Mouse (Mus musculus): ENCODE measurements at regions not wholly inside any gene's neighbourhood (a gene's known extent, or its start where the extent isn't known, plus 50 kb on each side); places are given as distances from the start of the nearest gene placed in this dataset.

DNA sequence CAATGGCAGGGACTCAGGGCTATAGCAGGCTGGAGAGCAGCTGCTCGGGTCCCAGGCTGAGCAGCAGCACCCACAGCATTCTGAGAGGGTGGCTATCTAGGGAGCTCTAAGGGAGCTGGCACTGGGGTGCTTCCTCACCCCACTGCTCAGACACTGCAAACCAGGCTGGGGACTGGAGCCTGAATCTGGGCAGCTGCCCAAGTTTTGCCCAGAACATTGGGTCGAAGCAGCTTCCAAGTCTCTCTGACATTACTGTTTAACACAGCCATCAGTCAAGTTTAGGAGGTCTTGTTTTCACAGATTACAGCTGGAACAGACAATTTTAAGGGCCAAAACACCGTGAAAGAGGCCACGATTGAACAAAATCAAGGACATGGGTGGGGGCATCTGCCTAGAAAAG is 96.1 kb upstream of the Tcerg1l start:
- Histone ChIP-seq H3K36me3 (ENCODE audit: control insufficient read depth, insufficient read depth, low read length, poor library complexity, severe bottlenecking) (no peaks in the 10 kb centered on the region), H3K4me1 (ENCODE audit: control insufficient read depth, insufficient read depth, low read length) (no peaks in the 10 kb centered on the region), H3K4me3 (ENCODE audit: low read depth, low read length) (no peak overlapping the region), H3K27ac (ENCODE audit: insufficient read depth, low read length) (no peak overlapping the region), H3K27me3 (ENCODE audit: control insufficient read depth, insufficient read depth, low read length, poor library complexity, severe bottlenecking) (no peaks in the 10 kb centered on the region), H3K9ac (ENCODE audit: low read depth, poor library complexity, severe bottlenecking) (no peak overlapping the region), H3K9me3 (replicated peaks; ENCODE audit: control insufficient read depth, insufficient read depth, low read length, poor library complexity, severe bottlenecking) (peaks cover 6% of the 10 kb centered on the region)
- no peak for TF ChIP-seq CTCF (IDR thresholded peaks at IDR 0.05; ENCODE audit: low read depth, low read length)
- TF ChIP-seq EP300 (IDR thresholded peaks at IDR 0.05; ENCODE audit: insufficient read depth, low read depth, low read length): no peak
- no peak for TF ChIP-seq POLR2A (IDR thresholded peaks at IDR 0.05; ENCODE audit: insufficient read depth, low read length)

DNA sequence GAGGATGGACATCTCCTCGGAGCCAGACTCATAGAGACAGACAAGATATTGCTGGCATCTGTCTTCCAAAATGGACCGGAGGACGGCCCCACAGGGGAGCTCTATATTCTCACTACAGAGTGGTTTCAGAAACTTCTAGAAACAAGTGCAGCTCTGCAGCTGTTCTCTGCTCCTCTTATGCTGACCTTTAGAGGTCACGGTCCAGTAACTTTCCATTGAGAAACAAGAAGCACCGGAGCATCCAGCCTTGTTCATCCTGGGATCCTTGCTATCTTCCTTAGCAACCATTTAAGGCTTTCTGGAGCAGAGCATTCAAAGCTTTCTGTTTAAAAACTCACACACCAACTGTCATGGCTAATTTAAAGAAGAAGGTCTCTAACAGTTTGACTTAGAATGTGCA is 94.7 kb upstream of the Tcerg1l start:
- Histone ChIP-seq H3K27me3 (ENCODE audit: control insufficient read depth, insufficient read depth, low read length, poor library complexity, severe bottlenecking) (no peaks in the 10 kb centered on the region), H3K27ac (ENCODE audit: insufficient read depth, low read length) (no peak overlapping the region), H3K36me3 (ENCODE audit: control insufficient read depth, insufficient read depth, low read length, poor library complexity, severe bottlenecking) (no peaks in the 10 kb centered on the region), H3K9me3 (replicated peaks; ENCODE audit: control insufficient read depth, insufficient read depth, low read length, poor library complexity, severe bottlenecking) (peaks cover 6% of the 10 kb centered on the region), H3K9ac (ENCODE audit: low read depth, poor library complexity, severe bottlenecking) (no peak overlapping the region), H3K4me3 (ENCODE audit: low read depth, low read length) (no peak overlapping the region), H3K4me1 (ENCODE audit: control insufficient read depth, insufficient read depth, low read length) (no peaks in the 10 kb centered on the region)
- no peak for TF ChIP-seq POLR2A (IDR thresholded peaks at IDR 0.05; ENCODE audit: insufficient read depth, low read length)
- TF ChIP-seq CTCF (IDR thresholded peaks at IDR 0.05; ENCODE audit: low read depth, low read length): no peak
- TF ChIP-seq EP300 (IDR thresholded peaks at IDR 0.05; ENCODE audit: insufficient read depth, low read depth, low read length): no peak

DNA sequence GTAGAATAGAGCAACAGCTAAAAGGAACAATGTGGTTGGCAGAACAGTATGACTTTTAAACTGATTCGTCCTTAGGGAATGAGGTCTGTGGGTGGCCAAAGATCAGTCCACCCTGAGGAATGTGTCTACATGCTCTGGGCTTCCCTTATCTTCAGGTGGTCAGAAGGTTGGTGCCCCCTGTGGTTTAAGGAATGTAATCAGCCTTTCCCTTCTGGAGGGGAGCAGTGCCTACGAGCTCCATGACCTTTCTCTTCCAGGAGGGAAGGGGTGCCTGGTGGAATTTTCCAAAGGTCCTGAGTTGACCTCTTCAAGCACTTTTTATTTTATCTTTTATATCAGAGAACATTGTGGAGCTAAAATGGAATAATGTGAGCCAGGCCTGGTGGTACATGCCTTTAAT is 91.9 kb upstream of the Tcerg1l start:
- Histone ChIP-seq H3K9ac (ENCODE audit: low read depth, poor library complexity, severe bottlenecking) (no peak overlapping the region), H3K27me3 (ENCODE audit: control insufficient read depth, insufficient read depth, low read length, poor library complexity, severe bottlenecking) (no peaks in the 10 kb centered on the region), H3K9me3 (replicated peaks; ENCODE audit: control insufficient read depth, insufficient read depth, low read length, poor library complexity, severe bottlenecking) (peaks cover 6% of the 10 kb centered on the region), H3K4me1 (ENCODE audit: control insufficient read depth, insufficient read depth, low read length) (no peaks in the 10 kb centered on the region), H3K27ac (ENCODE audit: insufficient read depth, low read length) (no peak overlapping the region), H3K36me3 (ENCODE audit: control insufficient read depth, insufficient read depth, low read length, poor library complexity, severe bottlenecking) (no peaks in the 10 kb centered on the region), H3K4me3 (ENCODE audit: low read depth, low read length) (no peak overlapping the region)
- no peak for TF ChIP-seq CTCF (IDR thresholded peaks at IDR 0.05; ENCODE audit: low read depth, low read length)
- TF ChIP-seq EP300 (IDR thresholded peaks at IDR 0.05; ENCODE audit: insufficient read depth, low read depth, low read length): no peak
- TF ChIP-seq POLR2A (IDR thresholded peaks at IDR 0.05; ENCODE audit: insufficient read depth, low read length): no peak

DNA sequence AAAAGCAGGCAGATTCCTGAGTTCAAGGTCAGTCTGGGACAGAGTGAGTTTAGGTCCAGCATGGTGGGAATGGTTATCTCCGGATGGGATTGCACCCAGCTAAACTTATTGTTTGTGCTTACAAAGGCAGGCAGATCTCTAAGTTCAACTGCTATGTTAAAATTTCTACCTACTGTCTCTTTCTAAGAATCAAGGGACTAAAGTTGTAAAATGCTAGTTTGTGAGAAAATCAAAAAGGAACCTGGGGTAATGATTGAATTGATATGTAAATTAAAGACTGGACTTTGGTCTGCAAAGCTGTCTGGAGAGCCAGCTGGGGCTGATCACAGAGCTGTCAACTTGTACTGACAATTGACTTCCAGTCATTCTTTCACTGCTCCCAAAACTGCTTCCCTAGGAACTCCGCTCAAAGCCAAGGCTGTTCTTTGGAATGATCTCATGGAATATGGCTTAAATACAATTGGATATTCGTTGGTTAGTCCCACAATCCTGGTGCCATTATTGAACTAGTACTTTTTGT is 90.7 kb upstream of the Tcerg1l start:
- Histone ChIP-seq H3K4me3 (ENCODE audit: low read depth, low read length) (no peak overlapping the region), H3K36me3 (ENCODE audit: control insufficient read depth, insufficient read depth, low read length, poor library complexity, severe bottlenecking) (no peaks in the 10 kb centered on the region), H3K4me1 (ENCODE audit: control insufficient read depth, insufficient read depth, low read length) (no peaks in the 10 kb centered on the region), H3K27me3 (ENCODE audit: control insufficient read depth, insufficient read depth, low read length, poor library complexity, severe bottlenecking) (no peaks in the 10 kb centered on the region), H3K9me3 (replicated peaks; ENCODE audit: control insufficient read depth, insufficient read depth, low read length, poor library complexity, severe bottlenecking) (peaks cover 6% of the 10 kb centered on the region), H3K9ac (ENCODE audit: low read depth, poor library complexity, severe bottlenecking) (no peak overlapping the region), H3K27ac (ENCODE audit: insufficient read depth, low read length) (no peak overlapping the region)
- TF ChIP-seq CTCF (IDR thresholded peaks at IDR 0.05; ENCODE audit: low read depth, low read length) (no peak), POLR2A (IDR thresholded peaks at IDR 0.05; ENCODE audit: insufficient read depth, low read length) (no peak), EP300 (IDR thresholded peaks at IDR 0.05; ENCODE audit: insufficient read depth, low read depth, low read length) (no peak)

DNA sequence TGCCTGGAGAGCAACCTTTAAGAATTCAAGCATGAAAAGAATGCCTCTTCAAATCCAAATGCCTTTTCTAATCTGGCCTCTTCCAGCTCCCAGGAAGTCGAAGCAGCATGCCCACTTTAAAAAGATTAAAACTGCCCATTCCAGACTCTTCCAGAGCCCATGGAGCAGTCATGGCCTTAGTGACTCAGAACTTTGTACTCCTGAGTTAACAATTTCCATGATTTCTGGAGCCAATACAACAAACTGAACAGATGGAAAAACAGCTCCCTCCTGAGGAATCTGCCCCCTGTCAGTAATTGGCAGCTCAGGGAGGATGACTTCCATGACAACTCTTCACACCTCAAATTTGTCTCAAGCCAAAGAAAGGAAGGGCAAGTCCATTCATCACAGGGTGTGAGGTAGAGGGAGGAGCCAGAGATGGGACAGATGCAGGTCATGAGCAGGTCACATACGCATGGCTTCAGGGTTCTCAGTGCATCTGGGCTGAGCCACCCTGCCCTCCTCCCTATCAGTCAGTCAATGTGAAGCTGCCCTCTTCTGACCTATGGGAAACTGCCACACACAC is 75.4 kb upstream of the Tcerg1l start:
- Histone ChIP-seq H3K9me3 (replicated peaks; ENCODE audit: control insufficient read depth, insufficient read depth, low read length, poor library complexity, severe bottlenecking) (no peaks in the 10 kb centered on the region), H3K27ac (ENCODE audit: insufficient read depth, low read length) (no peak overlapping the region), H3K4me1 (ENCODE audit: control insufficient read depth, insufficient read depth, low read length) (no peaks in the 10 kb centered on the region), H3K27me3 (ENCODE audit: control insufficient read depth, insufficient read depth, low read length, poor library complexity, severe bottlenecking) (no peaks in the 10 kb centered on the region), H3K9ac (ENCODE audit: low read depth, poor library complexity, severe bottlenecking) (no peak overlapping the region), H3K36me3 (ENCODE audit: control insufficient read depth, insufficient read depth, low read length, poor library complexity, severe bottlenecking) (no peaks in the 10 kb centered on the region), H3K4me3 (ENCODE audit: low read depth, low read length) (no peak overlapping the region)
- no peak for TF ChIP-seq POLR2A (IDR thresholded peaks at IDR 0.05; ENCODE audit: insufficient read depth, low read length)
- TF ChIP-seq CTCF (IDR thresholded peaks at IDR 0.05; ENCODE audit: low read depth, low read length): no peak

DNA sequence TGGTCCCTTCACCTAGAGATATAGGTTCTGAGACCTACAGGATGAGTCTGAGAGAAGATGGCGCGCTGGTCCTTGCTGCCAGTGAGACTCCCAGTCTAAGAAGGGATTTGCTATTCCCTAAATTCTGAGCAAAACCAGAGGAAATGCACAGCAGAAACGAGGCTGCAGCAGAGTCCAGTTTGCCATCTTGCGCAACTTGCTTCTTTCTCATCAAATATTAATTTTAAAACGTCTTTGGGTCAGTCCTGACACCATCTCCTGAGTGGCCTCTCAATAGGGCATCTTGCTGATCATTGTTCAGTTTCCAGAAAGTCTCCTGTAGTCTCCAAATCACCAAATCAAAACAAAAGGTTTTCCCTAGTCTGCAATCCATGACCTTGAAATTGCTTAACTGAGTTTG is 74.8 kb upstream of the Tcerg1l start:
- H3K9me3 ChIP-seq (replicated peaks; ENCODE audit: control insufficient read depth, insufficient read depth, low read length, poor library complexity, severe bottlenecking): no peaks in the 10 kb centered on the region
- H3K9ac ChIP-seq (ENCODE audit: low read depth, poor library complexity, severe bottlenecking): no peak overlapping the region
- H3K36me3 ChIP-seq (ENCODE audit: control insufficient read depth, insufficient read depth, low read length, poor library complexity, severe bottlenecking): no peaks in the 10 kb centered on the region
- no peak overlapping the region for H3K27ac ChIP-seq (ENCODE audit: insufficient read depth, low read length)
- H3K4me3 ChIP-seq (ENCODE audit: low read depth, low read length): no peak overlapping the region
- no peak for TF ChIP-seq POLR2A (IDR thresholded peaks at IDR 0.05; ENCODE audit: insufficient read depth, low read length)
- TF ChIP-seq CTCF (IDR thresholded peaks at IDR 0.05; ENCODE audit: low read depth, low read length): no peak
- TF ChIP-seq EP300 (IDR thresholded peaks at IDR 0.05; ENCODE audit: insufficient read depth, low read depth, low read length): no peak
- no peaks in the 10 kb centered on the region for H3K27me3 ChIP-seq (ENCODE audit: control insufficient read depth, insufficient read depth, low read length, poor library complexity, severe bottlenecking)
- H3K4me1 ChIP-seq (ENCODE audit: control insufficient read depth, insufficient read depth, low read length): peaks cover 1% of the 10 kb centered on the region

Data from ES-Bruce4 (cell line).